Mouse (Mus musculus): Measurements from ENCODE around the gene Tmem88. TPM values are rescaled to one million over a fixed set of nuclear protein-coding genes. Genes with fewer than 3 reads are reported as not detected.

Gene Tmem88
- polyA plus RNA-seq, 1 experiment from 2014 or later: 13.6 TPM

DNA sequence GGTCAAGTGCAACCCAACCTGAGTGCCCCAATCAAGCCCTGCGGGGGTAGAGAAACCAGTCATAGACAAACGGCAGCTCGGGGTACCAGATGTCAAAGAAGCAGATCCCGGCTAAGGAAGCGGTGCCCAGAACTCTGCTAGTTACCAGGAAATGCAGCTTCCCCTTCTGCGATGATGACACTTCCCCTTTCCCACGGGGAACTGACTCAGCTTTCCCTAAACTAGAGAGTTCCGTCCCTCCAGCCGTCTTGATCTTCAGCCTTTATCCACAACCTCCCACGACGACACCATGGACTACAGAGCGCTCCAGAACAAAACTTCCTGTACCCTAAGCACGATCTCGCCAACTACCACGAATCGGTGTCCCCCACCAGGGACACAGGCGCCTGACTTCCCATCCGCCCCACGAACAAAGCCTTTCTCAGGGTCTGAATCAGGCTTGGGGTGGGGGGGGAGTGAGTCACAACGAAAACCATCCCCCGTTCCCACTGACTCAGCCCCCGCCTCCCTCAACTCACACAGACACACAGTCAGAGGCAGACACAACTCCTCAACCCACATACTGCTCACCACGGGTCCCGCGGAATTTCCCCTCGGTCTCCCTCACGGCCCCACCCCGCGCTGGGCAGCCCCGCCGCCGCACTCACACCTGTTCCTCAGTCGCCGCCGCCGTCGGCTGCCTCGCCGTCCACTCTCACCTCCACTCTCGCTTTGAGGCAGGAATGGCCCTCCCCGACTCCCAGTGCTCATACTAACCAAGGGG is 12.5 kb upstream of the Tmem88 start:
- H3K9ac ChIP-seq (replicated peaks; ENCODE audit: low read length): peak overlapping the region; percentile 81
- under 1% methylated on average over 41 of the region's 41 CpGs for WGBS
- peak overlapping the region; percentile 84 for H3K27ac ChIP-seq (replicated peaks; ENCODE audit: low read depth, low read length)
- DNase-seq (ENCODE audit: low spot score) (peak; percentile 47), ATAC-seq (replicated peaks; ENCODE audit: insufficient number of reproducible peaks, low FRiP score, low TSS enrichment, low read depth) (no peak)
- H3K4me3 ChIP-seq (ENCODE audit: low read depth, low read length): peak overlapping the region; percentile 69
- H3K36me3 ChIP-seq (replicated peaks; ENCODE audit: control insufficient read depth, insufficient read depth, low read depth, low read length): peaks cover 20% of the 10 kb centered on the region
- H3K4me2 ChIP-seq (ENCODE audit: low read depth, low read length): peak overlapping the region; percentile 93
- H3K9me3 ChIP-seq (replicated peaks; ENCODE audit: control insufficient read depth, low read length): no peaks in the 10 kb centered on the region
- H3K4me1 ChIP-seq (ENCODE audit: control insufficient read depth, insufficient read depth, low read length): peaks cover 23% of the 10 kb centered on the region
- H3K27me3 ChIP-seq (ENCODE audit: control insufficient read depth, insufficient read depth, low read length): no peaks in the 10 kb centered on the region

DNA sequence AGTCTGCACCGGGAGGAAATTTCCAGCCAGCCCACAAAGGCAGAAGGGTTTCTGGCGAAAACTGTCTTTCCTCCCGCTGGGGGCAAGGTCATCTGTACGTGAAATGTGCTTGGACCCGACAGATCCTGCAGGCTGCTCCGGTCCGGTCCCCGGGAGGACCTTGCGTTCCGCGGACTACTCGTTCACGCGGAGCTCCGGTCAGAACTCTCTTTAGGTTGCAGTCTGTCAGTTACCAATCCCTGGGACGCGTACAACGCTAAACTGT is 11.9 kb upstream of the Tmem88 start:
- ATAC-seq (replicated peaks; ENCODE audit: insufficient number of reproducible peaks, low FRiP score, low TSS enrichment, low read depth) (no peak), DNase-seq (ENCODE audit: low spot score) (no peak)
- Histone ChIP-seq H3K27ac (replicated peaks; ENCODE audit: low read depth, low read length) (peak overlapping the region; percentile 84), H3K36me3 (replicated peaks; ENCODE audit: control insufficient read depth, insufficient read depth, low read depth, low read length) (peaks cover 24% of the 10 kb centered on the region), H3K4me2 (ENCODE audit: low read depth, low read length) (peak overlapping the region; percentile 93), H3K4me3 (ENCODE audit: low read depth, low read length) (peak overlapping the region; percentile 69), H3K27me3 (ENCODE audit: control insufficient read depth, insufficient read depth, low read length) (no peaks in the 10 kb centered on the region), H3K4me1 (ENCODE audit: control insufficient read depth, insufficient read depth, low read length) (peaks cover 20% of the 10 kb centered on the region), H3K9ac (replicated peaks; ENCODE audit: low read length) (peak overlapping the region; percentile 81), H3K9me3 (replicated peaks; ENCODE audit: control insufficient read depth, low read length) (no peaks in the 10 kb centered on the region)
- WGBS: 0% methylated on average over 18 of the region's 18 CpGs

DNA sequence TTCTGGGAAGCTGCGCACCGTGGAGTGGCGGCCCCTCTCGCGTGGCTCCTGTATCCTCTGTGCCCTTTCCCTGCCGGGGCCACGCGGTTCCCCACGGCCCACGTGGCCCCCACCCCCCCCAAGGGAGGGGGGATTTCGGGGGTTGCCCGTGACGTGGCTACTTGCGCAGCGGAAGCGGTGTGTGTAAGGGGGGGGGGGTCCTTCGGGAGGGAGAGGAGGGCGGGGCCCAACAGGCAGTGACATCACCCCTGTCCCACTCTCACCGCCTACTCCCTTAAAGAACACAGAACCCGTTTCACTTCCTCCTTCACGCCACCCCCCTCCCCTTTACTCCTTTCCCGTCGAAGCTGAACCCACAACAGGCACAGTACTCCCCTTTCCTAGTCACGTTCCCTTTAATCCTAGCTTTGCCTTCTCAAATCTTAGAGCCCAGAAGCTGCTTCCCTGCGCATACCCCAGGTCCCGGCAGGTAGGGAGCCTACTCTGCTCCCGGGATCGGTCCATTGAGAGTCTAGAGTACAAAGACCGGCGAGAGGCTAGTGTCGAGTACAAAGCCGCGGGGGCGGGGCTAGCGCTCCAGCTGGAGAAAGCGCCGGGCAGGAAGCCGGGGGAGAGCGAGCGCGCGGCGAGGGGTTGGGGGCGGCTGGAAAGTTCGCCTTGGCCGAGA is 11.5 kb upstream of the Tmem88 start:
- WGBS: under 1% methylated on average over 42 of the region's 46 CpGs
- peak overlapping the region; percentile 81 for H3K9ac ChIP-seq (replicated peaks; ENCODE audit: low read length)
- H3K9me3 ChIP-seq (replicated peaks; ENCODE audit: control insufficient read depth, low read length): no peaks in the 10 kb centered on the region
- H3K4me1 ChIP-seq (ENCODE audit: control insufficient read depth, insufficient read depth, low read length): peaks cover 18% of the 10 kb centered on the region
- H3K27me3 ChIP-seq (ENCODE audit: control insufficient read depth, insufficient read depth, low read length): no peaks in the 10 kb centered on the region
- DNase-seq (ENCODE audit: low spot score) (peak; percentile 89), ATAC-seq (replicated peaks; ENCODE audit: insufficient number of reproducible peaks, low FRiP score, low TSS enrichment, low read depth) (0 out of 2 replicates have a peak, but pooled peaks have one; percentile 19)
- H3K4me2 ChIP-seq (ENCODE audit: low read depth, low read length): peak overlapping the region; percentile 93
- peak overlapping the region; percentile 84 for H3K27ac ChIP-seq (replicated peaks; ENCODE audit: low read depth, low read length)
- peak overlapping the region; percentile 69 for H3K4me3 ChIP-seq (ENCODE audit: low read depth, low read length)
- peaks cover 26% of the 10 kb centered on the region for H3K36me3 ChIP-seq (replicated peaks; ENCODE audit: control insufficient read depth, insufficient read depth, low read depth, low read length)

DNA sequence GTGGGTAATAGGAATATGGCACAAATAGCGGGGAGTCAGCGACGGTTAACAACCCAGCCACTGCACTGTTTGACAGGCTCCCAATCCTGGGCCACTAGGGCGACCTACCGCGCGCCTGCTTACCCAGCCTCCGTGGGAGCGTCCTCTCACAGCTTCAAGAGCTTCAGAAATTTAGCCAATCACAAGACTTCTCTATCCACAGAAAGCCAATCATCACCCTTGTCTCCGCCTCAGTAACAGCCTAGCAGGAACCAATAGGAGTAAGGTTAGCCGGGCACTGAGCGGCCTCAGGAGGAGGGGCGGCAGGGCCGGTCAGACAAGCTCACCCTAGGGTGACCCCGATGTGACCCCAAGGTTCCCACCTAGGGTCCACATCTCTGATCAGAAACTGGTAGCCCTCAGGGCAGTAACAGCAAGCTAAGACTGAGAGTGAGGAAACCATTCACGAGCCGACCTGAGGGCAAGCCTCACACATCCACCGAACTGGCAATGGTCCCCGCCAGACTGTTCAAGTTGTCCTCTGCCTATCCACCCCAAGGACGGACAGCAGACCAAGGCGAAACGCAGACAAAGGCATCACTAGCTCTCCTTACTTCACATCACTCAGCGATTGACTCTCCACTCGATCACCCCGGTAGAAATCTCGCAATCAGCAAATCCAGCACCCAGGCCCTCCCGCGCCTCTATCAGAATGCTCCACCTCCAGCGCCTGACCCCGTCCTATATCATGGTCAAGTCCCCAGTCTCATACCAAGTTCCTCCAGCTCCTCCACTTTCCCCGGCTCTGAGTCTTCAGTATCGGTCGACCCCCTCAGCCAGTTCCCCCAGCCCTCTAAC is 10.7 kb upstream of the Tmem88 start:
- Histone ChIP-seq H3K4me1 (ENCODE audit: control insufficient read depth, insufficient read depth, low read length) (peaks cover 18% of the 10 kb centered on the region), H3K4me3 (ENCODE audit: low read depth, low read length) (peak overlapping the region; percentile 69), H3K36me3 (replicated peaks; ENCODE audit: control insufficient read depth, insufficient read depth, low read depth, low read length) (peaks cover 32% of the 10 kb centered on the region), H3K9me3 (replicated peaks; ENCODE audit: control insufficient read depth, low read length) (no peaks in the 10 kb centered on the region), H3K9ac (replicated peaks; ENCODE audit: low read length) (peak overlapping the region; percentile 81), H3K27me3 (ENCODE audit: control insufficient read depth, insufficient read depth, low read length) (no peaks in the 10 kb centered on the region), H3K4me2 (ENCODE audit: low read depth, low read length) (peak overlapping the region; percentile 93), H3K27ac (replicated peaks; ENCODE audit: low read depth, low read length) (peak overlapping the region; percentile 84)
- 0% methylated on average over 33 of the region's 33 CpGs for WGBS
- DNase-seq (ENCODE audit: low spot score) (peak; percentile 88), ATAC-seq (replicated peaks; ENCODE audit: insufficient number of reproducible peaks, low FRiP score, low TSS enrichment, low read depth) (peak; percentile 61)

DNA sequence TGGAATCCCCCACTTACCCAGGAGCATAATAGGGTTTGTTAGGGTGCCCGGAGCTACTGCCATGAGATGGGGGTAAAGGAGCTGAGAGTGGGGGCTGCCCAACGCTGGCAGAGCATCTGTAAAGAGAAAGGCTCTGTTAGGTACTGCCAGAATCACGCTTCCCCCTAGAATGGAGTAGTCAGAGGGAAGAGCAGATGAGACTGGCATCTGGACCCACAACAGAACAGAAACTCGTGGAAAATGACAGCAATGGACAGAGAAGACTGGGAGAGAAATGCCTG is 9.6 kb upstream of the Tmem88 start:
- Histone ChIP-seq H3K27ac (replicated peaks; ENCODE audit: low read depth, low read length) (no peak overlapping the region), H3K4me1 (ENCODE audit: control insufficient read depth, insufficient read depth, low read length) (peaks cover 13% of the 10 kb centered on the region), H3K4me2 (ENCODE audit: low read depth, low read length) (no peak overlapping the region), H3K4me3 (ENCODE audit: low read depth, low read length) (no peak overlapping the region), H3K9ac (replicated peaks; ENCODE audit: low read length) (no peak overlapping the region), H3K36me3 (replicated peaks; ENCODE audit: control insufficient read depth, insufficient read depth, low read depth, low read length) (peaks cover 38% of the 10 kb centered on the region), H3K27me3 (ENCODE audit: control insufficient read depth, insufficient read depth, low read length) (no peaks in the 10 kb centered on the region), H3K9me3 (replicated peaks; ENCODE audit: control insufficient read depth, low read length) (no peaks in the 10 kb centered on the region)
- ATAC-seq (replicated peaks; ENCODE audit: insufficient number of reproducible peaks, low FRiP score, low TSS enrichment, low read depth) (no peak), DNase-seq (ENCODE audit: low spot score) (no peak)
- 89% methylated on average over 4 of the region's 4 CpGs for WGBS

DNA sequence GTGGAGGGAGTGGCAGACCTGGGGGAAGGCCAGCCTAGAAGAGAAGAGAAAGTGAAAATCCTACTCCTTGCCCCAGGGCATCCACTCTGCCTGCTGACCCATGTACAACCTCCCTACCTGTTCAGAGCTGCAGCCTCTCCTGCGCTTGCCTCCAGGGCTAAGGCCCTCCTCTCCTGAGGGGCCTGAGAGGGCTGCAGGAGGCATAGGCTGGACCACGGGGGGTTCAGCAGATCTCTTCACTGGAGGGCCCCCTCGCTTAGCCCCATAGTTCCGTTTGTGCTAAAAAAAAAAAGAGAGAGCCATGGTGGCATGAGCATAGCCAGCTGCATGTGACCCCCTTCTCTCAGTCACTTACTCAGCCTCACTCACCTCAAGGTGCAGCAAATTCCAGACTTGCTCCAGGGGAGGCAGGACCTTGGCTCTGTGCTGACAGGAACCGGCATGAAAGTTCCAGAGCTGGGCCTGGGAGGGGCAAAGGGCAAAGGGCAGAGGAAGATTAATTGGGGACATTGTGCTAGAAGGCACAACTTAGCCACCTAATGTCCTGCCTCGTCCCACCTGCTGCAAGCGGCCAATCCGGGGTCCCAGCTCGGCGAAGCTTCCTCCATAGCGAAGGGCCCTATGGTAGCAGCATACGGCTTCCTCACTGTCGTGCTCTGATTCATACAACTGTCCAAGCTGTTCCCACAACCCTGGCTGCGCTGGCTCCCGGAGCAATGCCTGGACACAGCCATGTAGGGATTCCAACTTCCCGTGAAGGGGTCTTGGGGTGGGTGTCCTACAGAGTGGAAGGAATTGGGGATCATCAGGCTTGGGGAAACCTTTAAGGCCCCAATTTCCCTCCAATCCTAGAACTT is 9.1 kb upstream of the Tmem88 start:
- WGBS: 91% methylated on average over 16 of the region's 16 CpGs
- no peaks in the 10 kb centered on the region for H3K27me3 ChIP-seq (ENCODE audit: control insufficient read depth, insufficient read depth, low read length)
- no peak overlapping the region for H3K9ac ChIP-seq (replicated peaks; ENCODE audit: low read length)
- no peak overlapping the region for H3K27ac ChIP-seq (replicated peaks; ENCODE audit: low read depth, low read length)
- no peak for ATAC-seq (replicated peaks; ENCODE audit: insufficient number of reproducible peaks, low FRiP score, low TSS enrichment, low read depth)
- H3K9me3 ChIP-seq (replicated peaks; ENCODE audit: control insufficient read depth, low read length): no peaks in the 10 kb centered on the region
- no peak overlapping the region for H3K4me2 ChIP-seq (ENCODE audit: low read depth, low read length)
- peaks cover 38% of the 10 kb centered on the region for H3K36me3 ChIP-seq (replicated peaks; ENCODE audit: control insufficient read depth, insufficient read depth, low read depth, low read length)
- DNase-seq (ENCODE audit: low spot score): no peak
- no peak overlapping the region for H3K4me3 ChIP-seq (ENCODE audit: low read depth, low read length)
- peaks cover 9% of the 10 kb centered on the region for H3K4me1 ChIP-seq (ENCODE audit: control insufficient read depth, insufficient read depth, low read length)

DNA sequence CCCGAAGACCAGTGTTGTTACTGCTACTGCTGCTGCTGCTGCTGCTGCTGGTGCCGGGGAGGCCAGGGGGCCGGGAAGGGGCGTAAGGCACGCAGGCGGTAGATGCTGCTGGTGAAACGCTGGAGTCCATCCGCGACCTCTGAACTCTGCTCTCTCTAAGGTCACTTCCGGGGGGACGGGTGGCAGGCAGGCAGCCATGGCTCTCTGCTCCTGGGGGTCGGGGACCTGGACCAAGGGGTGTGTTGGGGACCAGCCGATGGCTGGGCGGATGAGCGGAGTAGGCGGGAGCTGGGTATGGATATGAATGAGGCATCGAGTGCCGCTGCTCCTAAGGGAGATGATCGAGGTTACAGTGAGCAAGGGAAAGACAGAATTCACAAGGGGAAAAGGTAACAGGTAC is 8.2 kb upstream of the Tmem88 start:
- no peak overlapping the region for H3K9ac ChIP-seq (replicated peaks; ENCODE audit: low read length)
- DNase-seq (ENCODE audit: low spot score): no peak
- peaks cover 43% of the 10 kb centered on the region for H3K36me3 ChIP-seq (replicated peaks; ENCODE audit: control insufficient read depth, insufficient read depth, low read depth, low read length)
- H3K4me3 ChIP-seq (ENCODE audit: low read depth, low read length): no peak overlapping the region
- ATAC-seq (replicated peaks; ENCODE audit: insufficient number of reproducible peaks, low FRiP score, low TSS enrichment, low read depth): no peak
- WGBS: 86% methylated on average over 19 of the region's 19 CpGs
- H3K27ac ChIP-seq (replicated peaks; ENCODE audit: low read depth, low read length): no peak overlapping the region
- no peak overlapping the region for H3K4me2 ChIP-seq (ENCODE audit: low read depth, low read length)
- H3K9me3 ChIP-seq (replicated peaks; ENCODE audit: control insufficient read depth, low read length): no peaks in the 10 kb centered on the region
- peaks cover 3% of the 10 kb centered on the region; the same call in 1 of the 2 replicates for H3K4me1 ChIP-seq (ENCODE audit: control insufficient read depth, insufficient read depth, low read length)
- H3K27me3 ChIP-seq (ENCODE audit: control insufficient read depth, insufficient read depth, low read length): no peaks in the 10 kb centered on the region
